Mouse (Mus musculus) neutrophil, adult 59 days (primary cell): ENCODE measurements around the gene Ube2q2. TPM values are rescaled to one million over a fixed set of nuclear protein-coding genes. Genes with fewer than 3 reads are reported as not detected.

Experiments
- total RNA-seq, 2 experiments: library from RNA; stranded (reverse); gene quantifications; 1 replicate in 1 of 2; 2 replicates in 1 of 2; pipeline ENCODE4 v1.2.4; 2023

Gene Ube2q2
- 10 to 100 TPM; 34.8 to 36.6 TPM for total RNA-seq

DNA sequence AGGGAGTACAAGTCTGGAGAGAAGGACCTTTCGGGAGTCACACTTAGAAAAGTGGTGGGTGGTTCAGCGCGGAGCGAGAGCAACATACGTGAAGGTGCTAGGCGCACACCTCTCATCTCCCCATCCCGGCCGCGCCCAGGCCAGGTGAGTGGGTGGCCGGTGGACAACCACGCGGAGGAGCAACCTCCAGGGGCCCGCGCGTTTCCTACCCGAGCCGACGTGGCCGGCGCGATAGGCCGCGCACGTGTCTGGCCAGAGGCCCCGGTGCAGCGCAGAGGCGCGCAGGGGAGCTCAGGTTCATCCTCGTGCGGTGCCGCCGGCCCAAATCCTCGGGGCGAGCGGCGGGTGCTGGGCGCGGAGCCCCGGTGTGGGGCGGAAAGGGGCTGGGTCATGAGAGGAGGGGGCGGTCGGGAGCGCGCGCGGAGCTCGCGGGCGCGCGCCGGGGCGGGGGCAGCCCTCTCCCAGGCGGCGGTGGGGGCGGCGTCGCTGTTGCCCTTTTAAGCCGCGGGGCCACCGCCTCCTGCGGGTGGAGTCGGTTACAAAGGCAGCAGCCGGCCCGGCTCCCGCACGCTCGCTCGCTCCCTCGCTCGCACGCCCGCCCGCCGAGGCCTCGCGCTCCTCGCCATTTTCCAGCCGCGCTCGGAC is at the start of gene Ube2q2:
TSS of gene Ube2q2 (plus strand) at position 1 of the 645 bp plus-strand sequence.

DNA sequence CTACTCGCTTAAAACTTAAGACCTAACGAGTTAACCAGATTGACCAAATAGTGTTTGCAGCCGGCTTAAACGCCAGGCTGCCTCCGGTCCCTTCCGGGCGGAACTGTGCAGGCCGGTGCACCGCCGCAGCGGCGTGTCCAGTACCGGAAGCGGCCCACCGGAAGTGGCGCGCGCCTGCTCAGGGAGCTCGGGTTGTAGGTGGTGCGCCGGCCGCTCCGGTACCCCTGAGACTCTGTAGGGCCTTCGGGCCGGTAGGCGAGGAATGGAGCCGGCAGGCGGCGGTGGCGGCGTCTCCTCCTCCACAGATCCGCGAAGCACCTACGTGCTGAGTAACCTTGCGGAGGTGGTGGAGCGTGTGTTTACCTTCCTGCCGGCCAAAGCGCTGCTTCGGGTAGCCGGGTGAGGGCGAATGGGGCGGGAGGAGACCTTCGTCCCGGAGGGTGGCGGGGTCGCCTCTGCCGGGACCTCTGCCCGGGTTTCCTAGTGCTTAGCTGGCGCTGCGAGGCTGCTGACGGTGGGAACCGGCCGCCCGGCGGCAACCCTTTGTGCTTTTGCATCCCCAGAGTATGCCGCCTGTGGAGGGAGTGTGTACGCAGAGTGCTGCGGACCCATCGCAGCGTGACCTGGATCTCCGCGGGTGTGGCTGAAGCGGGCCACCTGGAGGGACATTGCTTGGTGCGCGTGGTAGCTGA is 60.3 kb downstream of the Ube2q2 start, which contains the start of gene Fbxo22:
TSS of gene Fbxo22 (plus strand) at position 136 of the 692 bp plus-strand sequence.

Other genes starting within 250 kb of the Ube2q2 start
- under 1 TPM; 0.07 to 0.09 TPM for gene Hykk, start 231.6 kb upstream of the Ube2q2 start, total RNA-seq
- gene Psma4, start 198.1 kb upstream of the Ube2q2 start, total RNA-seq, result 100 to 1,000 TPM in 1 of 2 experiments, 10 to 100 TPM in 1; 75.4 to 100 TPM
- not detected for gene AY074887, start 197.9 kb upstream of the Ube2q2 start, total RNA-seq
- not detected for gene Chrna5, start 168.0 kb upstream of the Ube2q2 start, total RNA-seq
- not detected for gene Chrna3, start 122.3 kb upstream of the Ube2q2 start, total RNA-seq
- under 1 TPM; 0.09 to 0.16 TPM for gene Chrnb4, start 100.1 kb upstream of the Ube2q2 start, total RNA-seq
- 10 to 100 TPM; 30.1 to 33.2 TPM for gene Fbxo22, start 60.1 kb downstream of the Ube2q2 start, total RNA-seq
- gene Nrg4, start 178.0 kb downstream of the Ube2q2 start, total RNA-seq, result 10 to 100 TPM in 1 of 2 experiments, 1 to 10 TPM in 1; 8.7 to 12.9 TPM
- not detected for gene Tmem266, start 178.1 kb downstream of the Ube2q2 start, total RNA-seq